Mouse (Mus musculus) ES-Bruce4 (cell line): ENCODE measurements around the gene Polr2b.

Experiments used
- EP300 ChIP-seq: IDR thresholded peaks from 2 replicates; pipeline ENCODE4 v1.6.1; 2011; ENCODE audit warnings: low read depth, low read length; ENCODE audit not compliant: insufficient read depth
- POLR2A ChIP-seq: IDR thresholded peaks from one replicate; pipeline ENCODE4 v1.8.1; 2011; ENCODE audit warnings: low read length; ENCODE audit not compliant: insufficient read depth

DNA sequence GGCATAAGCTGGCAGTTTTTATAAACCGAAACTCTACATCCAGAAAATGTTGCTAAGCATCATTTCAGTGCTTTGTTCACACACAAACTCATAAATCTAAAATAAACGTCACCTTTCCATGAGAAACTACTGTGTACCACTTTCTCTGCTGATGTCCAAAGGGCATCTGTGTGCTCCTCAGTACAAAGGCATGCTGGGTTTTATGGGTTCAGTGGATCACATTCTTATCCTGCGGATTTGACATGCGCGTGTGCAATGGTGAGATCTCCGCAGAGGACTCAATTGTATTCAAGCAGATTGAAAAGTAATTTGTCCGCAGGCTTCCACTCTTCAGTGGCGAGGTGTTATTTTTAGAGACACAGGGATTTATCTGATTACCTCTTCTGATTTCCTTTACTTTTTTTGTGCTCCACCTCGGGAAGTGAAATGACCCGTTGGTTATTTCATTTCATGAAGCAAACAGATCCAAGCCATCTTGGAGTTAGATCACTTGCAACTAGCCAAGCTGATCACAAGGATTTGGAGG, 83.2 kb downstream of the Polr2b start:
- TF ChIP-seq POLR2A: no peak
- TF ChIP-seq EP300: no peak
